Mouse (Mus musculus) cerebellum, postnatal 36 days (tissue): ENCODE measurements around the gene Krtap26-1.

Experiments
- DNase-seq, 2 experiments: peaks; one replicate each; pipeline ENCODE4 v3.0.0; 2021 to 2022; ENCODE audit warnings: mixed read lengths in 2 of 2

The Krtap26-1 gene

GRCm38 (mm10) chr16:88647358-88647846 lies at the start of gene Krtap26-1:
TSS of gene Krtap26-1 (minus strand) at chr16:88647796.
- DNase-seq: no peak

DNA sequence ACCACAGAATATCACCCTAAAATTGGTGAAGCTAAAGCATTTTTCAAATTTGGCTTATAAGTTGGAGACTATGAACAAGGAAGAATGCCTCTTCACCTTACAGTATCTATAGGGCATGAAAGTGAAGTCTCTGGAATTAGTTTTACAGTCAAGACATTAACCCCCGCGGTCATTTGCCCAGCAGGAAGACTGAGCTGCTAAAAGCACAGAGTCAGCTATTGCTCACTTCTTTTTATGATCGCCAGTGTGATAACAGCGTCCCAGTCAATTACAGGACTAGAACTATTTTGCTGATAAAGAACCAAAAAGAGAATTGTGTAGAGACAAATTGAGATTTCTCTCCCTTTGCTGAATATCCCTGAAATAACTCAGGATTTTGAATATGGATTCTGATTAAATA lies 48.7 kb upstream of the Krtap26-1 start:
- no peak for DNase-seq

DNA sequence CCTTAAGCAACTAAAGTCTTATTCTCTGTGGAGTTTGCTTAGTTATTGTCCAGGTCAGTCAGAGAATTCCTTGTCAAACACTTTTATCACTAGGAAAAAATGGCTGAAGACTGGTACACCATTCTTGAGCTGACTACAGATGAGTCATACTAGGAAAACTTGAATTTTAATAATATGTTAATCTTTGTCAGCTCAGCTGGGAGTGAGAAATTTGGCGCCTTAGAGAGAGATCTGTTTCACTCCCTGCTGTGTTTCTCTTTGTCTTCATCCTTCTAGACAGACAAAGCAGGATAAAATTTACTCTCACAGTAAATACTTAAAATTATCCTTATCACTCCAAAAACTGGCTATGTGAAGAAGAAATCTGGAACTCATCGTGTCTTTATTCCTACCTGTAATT lies 33.7 kb upstream of the Krtap26-1 start:
- DNase-seq: no peak

DNA sequence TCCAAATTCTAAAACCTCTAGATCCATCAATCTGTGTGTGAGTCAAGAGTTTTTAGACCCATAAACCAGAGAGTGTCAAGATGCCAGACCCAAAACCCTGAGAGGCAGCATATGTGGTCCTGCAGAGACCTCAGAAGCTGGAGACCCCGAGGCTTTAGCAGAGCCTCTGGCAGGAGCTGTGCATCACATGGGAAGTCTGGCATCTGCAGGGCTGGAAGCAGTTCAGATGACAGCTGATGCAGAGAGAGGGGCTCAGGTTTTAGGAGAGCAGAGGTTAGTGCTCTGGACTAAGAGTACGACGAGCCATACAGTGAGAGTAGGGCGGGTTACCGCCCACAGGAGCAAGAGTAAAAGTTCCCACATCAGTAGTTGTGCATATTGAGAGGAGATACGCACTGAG lies 31.5 kb upstream of the Krtap26-1 start:
- no peak for DNase-seq

GRCm38 (mm10) chr16:88671571-88671970 lies 24.0 kb upstream of the Krtap26-1 start, which contains the start of gene Krtap27-1:
TSS of gene Krtap27-1 (minus strand) at chr16:88671671.
- no peak for DNase-seq

DNA sequence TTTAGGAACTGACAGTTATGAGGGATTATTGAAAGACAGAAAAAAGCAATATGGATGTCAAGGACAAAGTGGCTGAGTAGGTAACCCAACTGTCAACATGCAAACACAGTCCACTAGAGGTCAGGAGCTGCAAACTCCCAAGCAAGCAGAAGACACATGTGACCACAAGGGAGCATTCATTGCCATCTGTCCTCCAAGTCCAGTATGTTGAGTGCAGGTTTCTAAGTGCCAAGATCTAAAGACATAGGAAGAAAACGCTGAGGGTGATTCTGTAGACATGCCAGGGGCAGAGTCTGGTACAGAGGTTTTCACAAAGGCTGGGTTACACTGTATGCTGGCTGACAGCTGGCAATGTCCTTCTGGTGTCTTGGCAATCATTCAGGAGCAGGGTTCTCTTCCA lies 9.8 kb upstream of the Krtap26-1 start:
- DNase-seq: no peak

DNA sequence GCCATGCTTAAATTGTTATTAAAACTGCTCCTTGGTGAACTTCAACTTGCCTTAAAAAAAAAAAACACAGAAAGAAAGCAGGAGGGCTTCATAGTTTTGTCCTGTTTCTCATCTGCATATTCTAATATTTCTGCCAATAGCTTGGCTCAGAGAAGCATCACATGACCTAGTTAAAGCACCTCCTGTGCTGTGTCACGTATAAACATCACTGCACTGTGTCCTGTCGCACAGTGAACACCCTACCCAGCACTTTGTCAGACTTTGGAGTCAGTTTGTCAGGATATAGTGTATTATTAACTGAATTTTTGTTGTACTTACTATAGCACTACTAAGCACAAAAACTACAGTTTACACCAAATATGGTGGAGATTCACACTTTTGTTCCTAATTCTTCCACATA lies 4.4 kb upstream of the Krtap26-1 start:
- DNase-seq: no peak

- no peak for DNase-seq
These were observed 3.5 kb upstream of the Krtap26-1 start for GRCm38 (mm10) chr16:88651082-88651481.

DNA sequence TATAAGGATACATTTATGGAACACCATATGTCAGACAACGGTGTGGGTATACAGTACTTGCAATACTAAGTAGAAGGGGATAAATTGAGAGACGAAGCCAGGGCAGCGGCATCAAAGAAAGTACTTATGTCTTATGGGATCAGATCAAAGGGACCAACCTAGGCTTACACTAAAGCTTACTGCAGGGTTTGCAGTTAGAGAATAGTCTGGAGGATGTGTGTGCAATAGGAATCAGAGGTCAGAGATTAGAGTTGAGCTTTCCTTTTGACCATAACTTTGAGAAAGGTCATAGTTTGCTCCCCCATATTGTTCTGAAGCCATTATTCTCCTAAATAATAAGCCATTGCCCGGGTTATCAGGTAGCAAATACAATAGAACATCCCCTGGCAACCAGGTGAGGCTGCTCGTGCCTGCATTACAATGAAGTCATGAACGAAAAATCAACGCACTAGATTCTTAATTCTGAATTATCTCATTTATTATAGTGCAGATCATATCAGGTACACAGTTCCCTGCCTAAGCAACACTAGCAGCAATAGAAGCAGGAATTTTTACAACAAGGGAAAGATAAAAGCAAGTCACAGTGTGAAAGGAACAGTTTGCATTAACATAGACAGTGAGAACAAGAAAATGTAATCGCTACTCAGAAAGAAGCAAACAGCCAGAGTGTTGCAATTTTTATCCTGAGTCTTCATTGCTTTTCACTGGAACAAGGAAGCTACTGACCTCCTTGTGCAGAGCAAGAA lies 1.1 kb downstream of the Krtap26-1 start:
- no peak for DNase-seq

DNA sequence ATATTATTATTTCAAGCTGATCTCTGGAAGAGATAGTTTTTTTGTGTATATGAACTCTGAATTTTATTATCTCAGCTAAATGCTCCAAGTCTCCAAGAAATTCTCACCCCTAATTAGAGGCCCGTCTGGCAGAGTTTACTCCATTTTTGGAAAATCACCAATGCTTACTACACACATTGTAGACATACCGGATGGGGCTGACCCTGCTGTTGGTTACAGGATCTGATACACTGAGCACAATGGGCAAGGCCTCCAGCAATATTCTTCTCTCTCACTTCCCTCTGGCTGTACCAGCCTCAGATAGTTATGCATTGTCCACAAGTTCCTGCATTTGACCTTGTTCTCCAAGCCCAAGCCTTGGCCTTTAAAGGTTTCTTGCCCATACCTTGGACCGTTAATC lies 7.5 kb downstream of the Krtap26-1 start:
- DNase-seq: no peak

- no peak for DNase-seq
These were observed 12.5 kb downstream of the Krtap26-1 start for GRCm38 (mm10) chr16:88635142-88635541.

DNA sequence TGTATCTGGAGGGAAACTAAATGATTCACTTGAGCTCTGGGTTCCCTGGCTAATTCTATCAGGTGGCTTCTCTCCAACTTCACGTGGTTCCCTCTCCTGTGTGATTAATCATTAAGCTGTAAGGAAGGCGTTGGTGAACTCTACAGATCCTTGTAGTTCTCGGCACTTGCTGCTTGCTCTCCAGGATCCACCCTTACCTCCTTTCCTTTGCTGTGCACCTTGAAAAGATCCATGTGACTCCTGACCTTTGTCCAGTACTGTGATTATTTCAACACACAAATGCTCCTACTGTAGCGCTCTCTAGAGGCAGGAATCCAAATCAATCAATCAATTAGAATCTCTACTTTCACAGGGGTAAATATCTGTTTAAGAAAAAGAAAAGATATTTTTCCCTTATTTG lies 16.1 kb downstream of the Krtap26-1 start:
- DNase-seq: no peak

DNA sequence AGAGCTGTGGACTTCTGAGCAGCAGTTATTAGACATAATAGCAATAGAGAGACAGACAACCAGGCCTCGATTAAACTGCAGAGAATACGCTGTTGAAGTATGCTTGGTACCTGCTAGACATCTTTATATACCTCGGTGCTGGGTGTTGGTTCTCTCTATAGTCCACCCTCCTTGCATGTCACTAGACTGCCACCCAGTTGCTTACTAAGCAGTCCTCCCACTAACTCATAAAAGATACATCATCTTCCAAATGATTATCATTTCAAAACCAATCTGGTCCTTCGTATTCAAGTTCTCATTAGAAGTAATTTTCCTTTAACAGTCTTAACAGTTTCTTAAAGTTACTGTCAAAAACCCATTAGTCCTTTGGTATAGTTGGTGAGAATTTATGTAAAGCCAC lies 20.0 kb downstream of the Krtap26-1 start, which contains the start of gene 2310079G19Rik:
Gene 2310079G19Rik (minus strand): TSS at position 101 of the 400 bp plus-strand sequence.
- DNase-seq: no peak

- DNase-seq: no peak
These were observed 34.9 kb downstream of the Krtap26-1 start for GRCm38 (mm10) chr16:88612712-88613111.

- DNase-seq: no peak
These were observed 35.7 kb downstream of the Krtap26-1 start, which contains the start of gene Krtap24-1 for GRCm38 (mm10) chr16:88611922-88612321. TSS of gene Krtap24-1 (minus strand) at chr16:88612279.

GRCm38 (mm10) chr16:88604570-88604969 lies 43.0 kb downstream of the Krtap26-1 start:
- DNase-seq: no peak

DNA sequence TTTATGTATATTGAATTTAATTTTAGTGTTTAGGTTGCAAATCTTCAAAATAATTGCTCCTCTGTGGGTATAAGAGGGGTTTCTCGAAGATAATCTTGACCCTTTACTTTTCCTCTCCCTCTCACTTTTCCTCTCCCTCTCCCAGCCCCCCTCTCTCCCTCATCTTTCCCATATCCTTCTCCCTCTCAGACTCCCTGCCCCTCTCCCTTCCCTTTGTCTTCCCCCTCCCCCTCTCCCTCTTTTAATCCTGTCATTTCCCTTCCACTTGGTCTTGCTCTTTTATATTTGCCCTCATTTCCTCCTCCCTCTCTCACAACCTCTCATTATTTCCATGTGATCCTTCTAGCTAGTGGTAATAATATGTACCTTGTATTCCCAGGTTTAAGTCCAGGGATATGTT lies 45.1 kb downstream of the Krtap26-1 start:
- DNase-seq: no peak

DNA sequence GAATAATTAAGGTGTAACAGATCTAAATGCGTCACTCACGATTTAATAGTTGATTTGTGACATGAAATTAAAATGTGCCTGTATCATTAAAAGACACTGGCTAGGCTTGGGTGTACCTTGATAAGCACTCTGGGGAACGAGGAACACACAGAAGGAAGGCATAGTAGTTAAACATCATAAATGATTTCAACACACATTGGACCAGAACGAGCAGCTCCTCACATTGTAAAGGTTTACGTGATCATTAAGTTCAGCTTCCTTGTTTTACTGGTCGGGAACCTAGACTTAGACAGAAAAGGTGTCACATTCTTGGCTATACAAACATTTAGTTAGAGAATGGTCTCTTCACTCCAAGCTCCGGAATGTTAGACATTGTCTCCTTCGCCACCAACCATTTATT lies 47.3 kb downstream of the Krtap26-1 start:
- DNase-seq: no peak

DNA sequence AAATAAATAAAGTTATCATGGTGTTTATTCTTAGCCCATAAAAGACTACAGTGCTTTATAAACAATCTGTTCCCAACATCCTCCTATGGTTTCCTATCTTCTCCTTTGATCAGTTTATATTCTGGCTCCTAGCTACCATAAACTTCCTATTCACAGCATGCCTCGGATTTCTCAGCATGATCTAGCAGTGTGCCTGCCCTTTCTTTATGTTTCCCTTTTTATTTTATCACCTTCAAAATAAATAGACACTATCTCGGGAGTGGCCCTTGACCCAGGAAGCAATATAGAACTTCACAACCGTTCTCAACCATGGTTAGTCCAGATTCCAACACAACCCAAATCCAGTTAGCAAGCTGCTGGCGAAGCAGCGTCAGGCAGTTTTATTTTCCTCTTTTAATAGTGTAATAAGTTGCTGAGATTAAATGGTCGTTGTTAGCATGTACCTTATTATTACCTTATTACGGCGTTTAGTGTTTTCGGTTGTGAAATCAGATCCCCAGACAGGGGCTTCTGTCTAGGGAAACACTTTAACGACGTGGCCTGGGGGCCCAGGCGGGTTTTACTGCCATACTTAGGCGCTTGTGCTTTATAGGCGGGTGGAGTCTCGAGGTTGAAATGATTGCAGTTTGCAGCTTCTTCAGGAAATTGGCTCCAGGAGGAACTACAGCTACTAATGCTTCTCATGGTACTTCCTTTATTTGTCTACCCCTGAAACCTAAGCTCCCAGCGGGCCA lies 47.9 kb downstream of the Krtap26-1 start:
- no peak for DNase-seq
